Mouse (Mus musculus) thymus, postnatal 4 days (tissue): Measurements from ENCODE around the gene Cks1b.

Experiments used
- DNase-seq: peaks from one replicate; pipeline ENCODE4 v3.0.0; 2021

Gene Cks1b

GRCm38 (mm10) chr3:89394894-89395256 lies 23.3 kb downstream of the Cks1b start:
- peak; percentile 41 for DNase-seq

- peak; percentile 52 for DNase-seq
These were observed 23.9 kb downstream of the Cks1b start, which contains the start of gene Zbtb7b for GRCm38 (mm10) chr3:89394006-89394893. Zbtb7b (minus strand) TSS chr3:89394776.

GRCm38 (mm10) chr3:89393605-89394004 lies 24.6 kb downstream of the Cks1b start:
- DNase-seq, result peak; percentile 74

GRCm38 (mm10) chr3:89392871-89393311 lies 25.3 kb downstream of the Cks1b start:
- DNase-seq, result peak; percentile 44

- peak; percentile 53 for DNase-seq
These were observed 26.3 kb downstream of the Cks1b start for GRCm38 (mm10) chr3:89391663-89392511.

GRCm38 (mm10) chr3:89390699-89391662 lies 27.2 kb downstream of the Cks1b start:
- peak; percentile 68 for DNase-seq

GRCm38 (mm10) chr3:89390111-89390515 lies 28.1 kb downstream of the Cks1b start:
- peak; percentile 38 for DNase-seq

- DNase-seq, result peak; percentile 63
These were observed 29.1 kb downstream of the Cks1b start for GRCm38 (mm10) chr3:89388901-89389740.

- DNase-seq, result peak; percentile 37
These were observed 29.9 kb downstream of the Cks1b start for GRCm38 (mm10) chr3:89388134-89388881.

GRCm38 (mm10) chr3:89387632-89388031 lies 30.6 kb downstream of the Cks1b start:
- peak; percentile 28 for DNase-seq

- peak; percentile 61 for DNase-seq
These were observed 31.5 kb downstream of the Cks1b start for GRCm38 (mm10) chr3:89386438-89387420.

GRCm38 (mm10) chr3:89385451-89385850 lies 32.7 kb downstream of the Cks1b start:
- DNase-seq, result peak; percentile 71

- peak; percentile 17 for DNase-seq
These were observed 33.7 kb downstream of the Cks1b start for GRCm38 (mm10) chr3:89384331-89385076.

- peak; percentile 15 for DNase-seq
These were observed 34.4 kb downstream of the Cks1b start for GRCm38 (mm10) chr3:89383651-89384255.

GRCm38 (mm10) chr3:89382950-89383349 lies 35.2 kb downstream of the Cks1b start:
- no peak for DNase-seq

GRCm38 (mm10) chr3:89382033-89382882 lies 35.9 kb downstream of the Cks1b start:
- peak; percentile 28 for DNase-seq

GRCm38 (mm10) chr3:89381233-89381632 lies 37.0 kb downstream of the Cks1b start:
- peak; percentile 13 for DNase-seq
